Mouse (Mus musculus): ENCODE results near the gene Fstl4.

GRCm38 (mm10) chr11:53078419-53079334, 314.2 kb downstream of the Fstl4 start:
- TF ChIP-seq CTCF (IDR thresholded peaks at IDR 0.05; ENCODE audit: control insufficient read depth, insufficient read depth, insufficient read length), result no peak
- no peak for TF ChIP-seq CEBPB (IDR thresholded peaks at IDR 0.05; ENCODE audit: low read depth)
- TF ChIP-seq USF1 (IDR thresholded peaks at IDR 0.05; ENCODE audit: low read depth), result no peak
- no peak for TF ChIP-seq MAX (IDR thresholded peaks at IDR 0.05)
- no peak for TF ChIP-seq MYOG (IDR thresholded peaks at IDR 0.05; ENCODE audit: control insufficient read depth, extremely low read depth, insufficient read length)
